Mouse (Mus musculus) adrenal gland, adult 2 months (tissue): ENCODE data around the gene Mpst. TPM values are rescaled to one million over a fixed set of nuclear protein-coding genes. Genes with fewer than 3 reads are reported as not detected.
A peak's percentile ranks its signal among the peaks of the same experiment; 100 is the strongest.

Experiments used
- DNase-seq: peaks from one replicate; pipeline ENCODE4 v3.0.0; 2021
- polyA plus RNA-seq: library from polyadenylated mRNA; depleted of rRNA; stranded (reverse); fragments of >200 nt; gene quantifications from 2 replicates; pipeline ENCODE4 v1.2.3, GENCODE M21; 2012
- total RNA-seq, 2 experiments: library from RNA; stranded (reverse); gene quantifications; 2 replicates each; pipeline ENCODE4 v1.2.3; 2021

Gene Mpst
- total and polyA plus RNA-seq, 3 experiments: 59.0 to 342 (median 63.2) TPM

GRCm38 (mm10) chr15:78403896-78404295 is 2.3 kb upstream of the Mpst start:
- peak; percentile 94 for DNase-seq

GRCm38 (mm10) chr15:78405098-78405497 is 1.1 kb upstream of the Mpst start:
- no peak for DNase-seq

DNA sequence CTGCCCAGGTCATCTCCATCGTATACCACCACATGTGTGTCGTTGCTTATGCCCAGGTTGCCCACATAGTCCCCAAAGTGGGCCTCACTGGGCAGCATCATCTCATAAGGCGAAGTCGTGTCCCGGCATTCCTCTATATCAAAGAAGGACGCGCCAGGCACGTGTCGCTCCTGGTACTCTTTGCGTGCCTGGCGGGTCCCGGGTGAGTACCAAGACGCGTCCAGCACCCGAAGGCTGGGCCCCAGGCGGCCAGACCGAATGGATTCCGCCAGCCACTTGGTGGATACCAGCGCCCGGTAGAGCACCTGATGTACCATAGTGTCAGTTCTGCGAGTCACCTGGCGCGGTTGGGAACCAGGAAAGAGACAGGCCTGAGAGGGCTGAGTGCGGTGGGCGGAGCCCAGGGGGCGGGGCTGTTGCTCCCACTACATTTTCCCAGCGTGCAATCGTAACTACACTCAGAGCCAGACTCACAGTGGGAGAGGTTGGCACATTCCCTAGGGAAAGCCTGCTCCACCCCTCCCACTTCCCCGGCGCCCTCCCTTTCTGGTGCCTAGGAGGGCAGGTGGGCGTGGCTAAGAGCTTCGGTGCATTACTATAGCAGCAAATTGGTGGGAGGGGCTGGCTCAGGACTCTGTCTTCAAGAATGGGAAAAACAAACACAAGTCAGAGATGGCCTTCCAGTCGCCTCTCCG is 552 bp upstream of the Mpst start, which contains the start of gene Tst:
Tst (minus strand) TSS at position 391 of the 695 bp plus-strand sequence.
- DNase-seq: peak; percentile 98

- no peak for DNase-seq
These were observed 3.4 kb downstream of the Mpst start for GRCm38 (mm10) chr15:78409570-78410052.

DNA sequence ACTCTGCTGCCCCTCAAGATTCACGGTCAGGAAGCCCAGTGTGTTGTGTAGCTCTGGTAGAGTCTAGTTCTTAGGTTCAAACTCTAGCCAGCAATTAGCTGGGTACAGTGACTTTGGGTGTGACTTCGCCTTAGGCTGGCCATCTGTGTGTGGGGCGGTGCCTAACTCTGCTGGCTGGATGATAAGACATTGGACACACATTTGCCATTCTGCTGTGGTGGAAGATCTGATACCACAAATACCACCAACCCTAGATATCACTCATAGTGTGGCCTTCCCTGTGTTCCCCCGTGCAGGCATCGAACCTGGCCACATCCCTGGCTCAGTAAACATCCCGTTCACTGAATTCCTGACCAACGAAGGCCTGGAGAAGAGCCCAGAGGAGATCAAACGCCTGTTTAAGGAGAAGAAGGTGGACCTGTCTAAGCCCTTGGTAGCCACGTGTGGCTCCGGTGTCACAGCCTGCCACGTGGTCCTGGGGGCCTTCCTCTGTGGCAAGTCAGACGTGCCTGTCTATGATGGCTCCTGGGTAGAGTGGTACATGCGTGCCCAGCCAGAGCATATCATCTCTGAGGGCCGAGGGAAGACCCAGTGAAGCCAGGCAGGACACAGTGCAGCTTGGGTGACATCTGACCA is 7.0 kb downstream of the Mpst start:
- no peak for DNase-seq

DNA sequence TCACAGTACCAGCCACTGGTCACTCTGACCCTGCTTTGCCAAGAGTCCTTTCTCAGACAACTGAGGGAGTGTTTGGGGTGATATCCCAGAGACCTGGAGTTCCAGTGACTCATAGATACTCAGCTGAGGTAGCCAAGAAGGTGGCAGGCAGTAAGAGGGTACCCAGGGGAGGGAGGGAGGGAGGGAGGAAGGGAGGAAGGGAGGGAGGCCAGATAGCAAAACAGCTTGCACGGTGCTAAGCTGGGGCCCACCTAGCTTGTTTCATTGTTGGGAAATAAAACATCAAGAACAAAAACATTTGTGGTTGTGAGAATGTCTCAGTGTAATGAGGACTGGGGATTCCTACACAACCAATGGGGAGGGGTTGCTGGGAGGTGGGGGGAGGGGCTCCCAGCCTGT is 7.5 kb downstream of the Mpst start:
- DNase-seq: no peak

- no peak for DNase-seq
These were observed 7.9 kb downstream of the Mpst start for GRCm38 (mm10) chr15:78414157-78414556.

GRCm38 (mm10) chr15:78416937-78417336 is 10.7 kb downstream of the Mpst start:
- DNase-seq: no peak

GRCm38 (mm10) chr15:78420395-78420794 is 14.2 kb downstream of the Mpst start:
- DNase-seq: no peak

DNA sequence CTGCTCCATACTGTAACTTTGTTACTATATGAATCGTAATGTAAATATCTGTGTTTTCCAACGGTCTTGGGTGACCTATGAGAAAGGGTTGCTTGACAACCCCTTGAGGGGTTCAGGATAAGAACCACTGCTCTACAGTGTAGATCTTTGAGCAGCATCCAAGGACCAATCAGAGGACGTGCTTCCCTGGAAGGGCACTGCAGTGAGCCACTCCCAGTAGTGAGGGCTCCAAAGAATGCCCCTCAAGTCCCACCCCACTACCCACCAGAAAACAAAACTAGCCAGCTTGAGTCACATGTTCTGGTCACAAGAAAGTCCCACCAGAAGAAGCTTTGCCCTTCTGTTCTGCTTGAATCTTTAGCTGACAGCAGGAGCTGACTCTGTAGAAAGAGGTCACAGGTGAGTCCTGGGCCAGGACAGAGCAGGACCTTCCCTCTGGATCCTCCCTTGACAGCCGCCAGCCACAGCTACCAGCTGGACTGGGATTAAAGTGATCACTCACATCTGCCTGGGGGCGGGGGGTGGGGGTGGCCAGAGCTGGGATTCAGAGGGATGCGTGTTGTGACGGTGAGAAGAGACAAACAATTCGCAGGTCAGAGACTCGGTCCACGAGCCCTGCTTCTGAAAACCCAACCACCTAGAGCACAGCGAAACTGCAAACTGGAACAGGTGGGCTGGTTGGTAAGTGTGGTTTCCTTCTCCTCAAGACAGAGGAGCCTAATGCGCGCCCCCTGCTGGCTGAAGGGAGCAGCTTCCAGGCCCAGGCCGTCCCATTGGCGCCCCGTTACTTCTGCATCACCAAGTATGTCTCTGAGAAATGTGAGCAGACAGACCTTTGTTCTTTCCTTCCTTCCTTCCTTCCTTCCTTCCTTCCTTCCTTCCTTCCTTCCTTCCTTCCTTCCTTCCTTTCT is 16.1 kb downstream of the Mpst start:
- peak; percentile 82 for DNase-seq

GRCm38 (mm10) chr15:78424507-78424906 is 18.3 kb downstream of the Mpst start:
- DNase-seq: no peak

DNA sequence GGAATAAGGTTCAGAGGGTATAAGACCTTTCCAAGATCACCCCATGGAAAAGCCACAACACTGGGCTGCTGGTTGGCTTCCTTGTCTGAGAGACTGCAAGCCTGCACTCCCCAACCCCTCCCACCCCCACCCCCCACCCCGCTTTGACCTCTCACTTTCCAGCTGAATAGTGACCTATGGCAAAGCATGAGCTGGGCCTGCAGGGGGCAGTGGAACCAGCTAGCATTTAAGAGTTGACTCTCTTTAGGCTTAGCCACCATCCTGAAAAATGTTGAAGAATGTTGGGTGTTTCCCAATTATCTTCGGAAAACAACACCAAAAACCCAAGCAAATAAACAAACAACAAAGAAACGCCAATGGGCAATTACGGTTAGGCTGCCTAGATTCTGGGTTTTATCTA is 19.0 kb downstream of the Mpst start:
- DNase-seq: no peak

- peak; percentile 90 for DNase-seq
These were observed 22.3 kb downstream of the Mpst start, which contains the start of gene Kctd17 for GRCm38 (mm10) chr15:78428391-78429138. Gene Kctd17 (plus strand): TSS chr15:78428564.

GRCm38 (mm10) chr15:78429139-78429459 is 22.9 kb downstream of the Mpst start:
- no peak for DNase-seq

DNA sequence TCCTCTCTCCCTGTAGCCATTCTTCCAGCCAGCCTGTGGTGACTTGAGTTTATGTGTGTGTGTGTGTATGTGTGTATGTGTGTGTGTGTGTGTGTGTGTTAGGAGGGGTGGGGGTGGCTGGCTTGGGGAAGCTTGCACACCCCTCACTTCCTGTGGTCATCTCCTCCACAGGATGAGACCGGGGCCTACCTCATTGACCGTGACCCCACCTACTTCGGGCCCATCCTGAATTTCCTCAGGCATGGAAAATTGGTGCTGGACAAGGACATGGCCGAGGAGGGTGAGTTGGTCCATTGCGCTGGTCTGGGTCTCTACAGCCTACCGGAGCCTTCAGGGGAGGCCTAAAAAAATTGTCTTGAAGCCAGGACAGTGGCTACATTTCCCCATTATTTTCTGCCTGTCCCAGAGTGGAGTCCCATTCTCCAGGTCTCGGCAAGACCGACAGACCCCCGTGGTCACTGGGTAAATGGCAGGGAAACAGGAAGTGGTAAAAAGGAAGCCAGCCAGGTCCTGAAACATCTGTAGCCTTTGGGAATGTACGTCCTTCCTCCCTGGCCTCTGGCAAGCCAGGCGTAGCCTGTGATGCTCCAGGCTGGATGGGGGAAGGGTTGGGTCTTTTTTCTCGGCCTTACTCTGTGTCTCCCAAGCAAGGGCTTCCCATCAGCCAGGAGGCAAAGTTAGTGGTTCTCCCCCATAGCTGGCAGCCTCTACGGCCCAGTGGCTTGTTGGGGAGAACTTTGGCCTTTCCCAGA is 23.8 kb downstream of the Mpst start:
- DNase-seq: no peak

GRCm38 (mm10) chr15:78430874-78431273 is 24.7 kb downstream of the Mpst start:
- DNase-seq: no peak

GRCm38 (mm10) chr15:78431541-78432121 is 25.4 kb downstream of the Mpst start:
- DNase-seq: no peak

- DNase-seq: no peak
These were observed 28.8 kb downstream of the Mpst start for GRCm38 (mm10) chr15:78434896-78435520.

GRCm38 (mm10) chr15:78435681-78436080 is 29.5 kb downstream of the Mpst start:
- DNase-seq: peak; percentile 62
